Mouse (Mus musculus): ENCODE data around the gene Snapc1. TPM values are rescaled to one million over a fixed set of nuclear protein-coding genes. Genes with fewer than 3 reads are reported as not detected.

Snapc1 gene
- polyA plus RNA-seq (2015; fragmentation: Nextera tagmentation; extraction: Ambion mirVana), result 34.1 and 39.3 TPM in 2 replicates

DNA sequence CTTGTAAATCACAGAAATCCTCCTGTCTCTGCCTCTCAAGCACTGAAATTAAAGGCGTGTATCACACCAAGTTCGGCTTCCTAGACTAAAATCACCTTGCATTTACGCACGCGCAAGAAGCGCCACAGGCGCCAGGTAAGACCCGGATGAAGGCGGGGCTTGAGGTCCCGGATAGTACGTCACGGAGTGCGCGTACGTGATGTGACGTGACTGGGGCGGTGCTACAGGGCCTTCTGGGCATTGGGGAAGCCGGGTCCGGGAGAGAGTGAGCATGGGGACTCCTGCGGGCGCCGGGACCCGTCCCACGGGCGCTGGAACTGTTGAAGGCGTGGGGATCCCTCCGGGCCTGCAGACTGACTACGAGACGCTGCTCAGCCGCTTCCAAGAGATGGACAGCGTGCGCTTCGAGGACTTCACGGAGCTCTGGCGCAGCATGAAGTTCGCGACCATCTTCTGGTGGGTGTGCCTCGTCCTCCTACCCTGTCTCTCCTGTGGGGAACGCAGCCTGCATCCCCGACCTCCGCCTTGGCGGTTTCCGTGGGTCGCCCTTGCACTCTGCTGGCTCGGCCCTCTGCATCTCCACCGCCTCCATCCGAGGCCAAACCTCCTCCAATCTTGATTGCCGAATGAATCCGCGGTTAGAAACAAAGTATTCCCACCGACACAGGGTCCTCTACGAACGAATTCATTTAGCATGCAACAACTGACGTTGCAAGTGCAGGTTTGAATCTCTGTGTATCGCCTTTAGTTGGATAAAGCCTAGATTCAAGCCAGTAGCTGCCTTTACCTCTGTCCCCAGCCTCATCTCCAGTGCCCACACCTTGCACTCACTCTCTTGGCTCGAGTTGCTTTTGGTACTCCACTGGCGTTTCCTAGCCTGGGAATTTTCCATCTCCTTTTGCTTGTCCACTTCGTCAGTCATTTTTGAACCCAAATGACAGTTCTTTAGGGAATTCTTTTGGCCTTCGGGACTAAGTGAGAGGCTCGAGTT, at the start of gene Snapc1:
Gene Snapc1 (plus strand): TSS at position 191 of the 991 bp plus-strand sequence.
- peak within 1 kb of the TSS; percentile 88 for H3K9ac ChIP-seq
- ATAC-seq, result peak; percentile 100
- H3K4me1 ChIP-seq, result peaks cover 11% of the 10 kb centered on the region
- H3K9me3 ChIP-seq (replicated peaks), result no peaks in the 10 kb centered on the region
- H3K27me3 ChIP-seq, result peaks cover 7% of the 10 kb centered on the region; the same call in 1 of the 2 replicates
- H3K4me3 ChIP-seq, result peak within 1 kb of the TSS; percentile 82
- H3K27ac ChIP-seq, result peak within 1 kb of the TSS; percentile 66
- H3K4me2 ChIP-seq, result peak within 1 kb of the TSS; percentile 83
- H3K36me3 ChIP-seq (ENCODE audit: poor library complexity, severe bottlenecking), result peaks cover 19% of the 10 kb centered on the region
- WGBS, result 2% methylated on average over 60 of the region's 60 CpGs

DNA sequence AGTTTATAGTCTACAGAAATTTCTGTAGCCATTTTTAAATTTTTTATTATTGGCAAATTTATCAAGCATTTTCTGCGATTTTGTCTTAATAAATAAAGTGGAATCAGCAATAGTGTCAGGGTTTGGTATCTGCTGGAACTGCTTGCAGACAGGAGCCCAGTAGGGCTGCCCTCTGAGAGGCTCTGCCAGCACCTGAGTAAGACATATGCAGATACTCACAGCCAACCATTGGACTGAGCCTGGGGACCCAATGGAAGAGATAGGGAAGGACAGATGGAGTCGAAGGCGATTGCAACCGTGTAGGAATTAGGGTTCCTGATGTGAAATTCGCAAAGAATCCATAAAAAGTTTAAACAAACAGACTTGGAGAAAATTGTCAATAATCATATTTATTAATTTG, 45.8 kb upstream of the Snapc1 start:
- WGBS, result 98% methylated on average over 5 of the region's 5 CpGs
- Histone ChIP-seq H3K4me2 (no peak overlapping the region), H3K9ac (no peak overlapping the region), H3K4me3 (no peak overlapping the region), H3K27me3 (no peaks in the 10 kb centered on the region), H3K4me1 (no peaks in the 10 kb centered on the region), H3K27ac (no peak overlapping the region), H3K36me3 (ENCODE audit: poor library complexity, severe bottlenecking) (no peaks in the 10 kb centered on the region), H3K9me3 (replicated peaks) (no peaks in the 10 kb centered on the region)
- no peak for ATAC-seq

DNA sequence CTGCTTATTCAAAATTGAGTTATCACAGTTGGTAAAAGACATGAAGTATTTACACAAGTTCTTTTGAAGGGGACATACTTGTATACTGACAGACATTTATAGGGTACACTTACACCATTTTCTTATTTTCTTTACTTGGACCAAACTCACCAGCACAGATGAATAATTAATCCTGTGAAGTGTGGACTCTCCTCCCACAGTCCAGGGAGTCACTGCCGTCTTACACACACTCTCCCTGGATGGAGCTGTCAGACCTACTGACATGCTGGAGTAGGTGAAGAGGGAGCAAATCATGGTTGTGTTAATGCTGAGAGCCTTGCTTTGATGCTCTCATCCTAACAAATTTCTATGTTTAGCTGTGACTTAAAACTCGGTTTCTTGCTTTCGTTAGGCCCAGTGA, 34.0 kb upstream of the Snapc1 start:
- no peak for ATAC-seq
- Histone ChIP-seq H3K4me1 (no peaks in the 10 kb centered on the region), H3K9ac (no peak overlapping the region), H3K27ac (no peak overlapping the region), H3K4me3 (no peak overlapping the region), H3K4me2 (no peak overlapping the region), H3K36me3 (ENCODE audit: poor library complexity, severe bottlenecking) (peaks cover 60% of the 10 kb centered on the region), H3K9me3 (replicated peaks) (no peaks in the 10 kb centered on the region), H3K27me3 (no peaks in the 10 kb centered on the region)
- WGBS, result 87% methylated on average over 3 of the region's 3 CpGs

DNA sequence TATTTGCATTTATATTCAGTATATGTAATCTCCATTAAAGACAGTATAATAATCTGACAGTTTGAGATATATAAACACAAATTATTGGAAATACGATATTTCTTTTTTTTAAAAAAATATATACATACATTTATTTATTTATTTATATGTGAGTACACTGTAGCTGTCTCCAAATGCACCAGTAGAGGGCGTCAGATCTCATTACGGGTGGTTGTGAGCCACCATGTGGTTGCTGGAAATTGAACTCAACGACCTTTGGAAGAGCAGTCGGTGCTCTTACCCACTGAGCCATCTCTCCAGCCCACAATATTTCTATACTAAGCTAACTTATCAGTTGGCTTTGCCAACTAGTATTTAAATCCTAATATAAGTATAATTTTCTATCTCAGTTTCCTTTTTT, 33.0 kb upstream of the Snapc1 start:
- Histone ChIP-seq H3K9me3 (replicated peaks) (no peaks in the 10 kb centered on the region), H3K4me2 (no peak overlapping the region), H3K9ac (no peak overlapping the region), H3K27me3 (no peaks in the 10 kb centered on the region), H3K36me3 (ENCODE audit: poor library complexity, severe bottlenecking) (peaks cover 63% of the 10 kb centered on the region), H3K4me1 (no peaks in the 10 kb centered on the region), H3K4me3 (no peak overlapping the region), H3K27ac (no peak overlapping the region)
- ATAC-seq, result no peak
- 60% methylated on average over 5 of the region's 5 CpGs for WGBS

DNA sequence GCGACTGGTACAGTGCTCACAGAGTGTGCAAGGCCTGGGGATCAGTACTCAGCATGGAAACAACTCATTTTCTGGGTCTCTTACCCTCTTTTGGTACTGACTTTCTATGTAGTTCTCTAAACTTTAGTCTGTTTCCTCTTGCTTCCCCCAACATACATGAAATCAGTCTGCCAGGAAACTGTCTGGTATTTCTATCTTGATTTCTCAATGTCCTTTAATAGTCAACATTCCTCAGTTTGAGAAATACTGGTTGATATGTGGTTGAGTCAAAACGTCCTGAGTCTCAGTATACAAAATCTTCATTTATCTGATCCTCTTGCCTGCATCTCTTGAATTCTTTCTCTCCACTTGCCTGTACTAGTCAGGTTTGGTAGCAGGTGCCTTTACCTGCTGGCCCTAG, 29.8 kb upstream of the Snapc1 start:
- Histone ChIP-seq H3K4me2 (no peak overlapping the region), H3K27me3 (no peaks in the 10 kb centered on the region), H3K9me3 (replicated peaks) (no peaks in the 10 kb centered on the region), H3K4me1 (no peaks in the 10 kb centered on the region), H3K4me3 (no peak overlapping the region), H3K9ac (no peak overlapping the region), H3K36me3 (ENCODE audit: poor library complexity, severe bottlenecking) (peaks cover 74% of the 10 kb centered on the region), H3K27ac (no peak overlapping the region)
- WGBS, result 84% methylated on average over 2 of the region's 2 CpGs
- no peak for ATAC-seq

DNA sequence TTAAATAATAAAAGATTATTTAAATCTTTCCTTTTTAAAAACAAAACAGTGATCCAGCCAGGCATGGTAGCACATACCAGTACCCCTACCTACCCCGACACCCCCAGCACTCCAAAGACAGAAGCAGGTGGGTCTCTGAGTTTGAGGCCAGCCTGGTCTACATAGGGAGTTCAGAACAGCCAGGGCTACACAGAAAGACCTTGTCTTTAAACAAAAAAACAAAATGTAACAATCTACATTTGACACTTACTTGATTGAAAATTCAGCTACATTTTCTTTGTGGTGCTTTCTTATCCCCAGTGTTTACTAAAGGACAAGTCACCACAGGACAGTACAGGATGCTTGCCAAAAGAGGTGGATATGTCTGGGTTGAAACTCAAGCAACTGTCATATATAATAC, 26.9 kb upstream of the Snapc1 start, which contains the start of gene Gm49321:
Gene Gm49321 (plus strand): TSS at position 301 of the 400 bp plus-strand sequence.
- H3K9me3 ChIP-seq (replicated peaks), result no peaks in the 10 kb centered on the region
- H3K9ac ChIP-seq, result no peak within 1 kb of the TSS
- H3K4me2 ChIP-seq, result no peak within 1 kb of the TSS
- 81% methylated on average over 1 of the region's 1 CpGs for WGBS
- no peaks in the 10 kb centered on the region for H3K4me1 ChIP-seq
- H3K4me3 ChIP-seq, result no peak within 1 kb of the TSS
- H3K36me3 ChIP-seq (ENCODE audit: poor library complexity, severe bottlenecking), result peaks cover 76% of the 10 kb centered on the region
- no peak for ATAC-seq
- no peak within 1 kb of the TSS for H3K27ac ChIP-seq
- H3K27me3 ChIP-seq, result no peaks in the 10 kb centered on the region

DNA sequence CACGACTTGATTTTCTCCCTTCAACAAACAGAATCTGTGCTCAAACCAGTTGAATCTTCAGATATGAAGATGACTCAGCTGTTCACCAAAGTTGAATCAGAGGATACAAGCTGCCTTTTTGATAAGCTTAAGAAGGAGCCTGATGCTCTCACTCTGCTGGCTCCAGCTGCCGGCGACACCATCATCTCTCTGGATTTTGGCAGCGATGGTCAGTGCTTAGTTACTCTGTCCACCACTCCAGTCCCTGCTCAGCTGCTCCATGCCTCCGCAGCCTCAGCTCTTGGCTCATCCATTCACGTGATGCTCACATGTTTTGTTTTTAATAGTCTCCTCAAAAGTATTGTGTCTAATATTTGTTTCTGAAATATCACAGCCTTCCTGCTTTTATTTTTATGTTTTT, 24.7 kb upstream of the Snapc1 start:
- ATAC-seq, result no peak
- Histone ChIP-seq H3K36me3 (ENCODE audit: poor library complexity, severe bottlenecking) (peaks cover 78% of the 10 kb centered on the region), H3K27ac (no peak overlapping the region), H3K9me3 (replicated peaks) (no peaks in the 10 kb centered on the region), H3K27me3 (no peaks in the 10 kb centered on the region), H3K4me1 (no peaks in the 10 kb centered on the region), H3K9ac (no peak overlapping the region), H3K4me3 (no peak overlapping the region), H3K4me2 (no peak overlapping the region)
- 92% methylated on average over 6 of the region's 6 CpGs for WGBS

DNA sequence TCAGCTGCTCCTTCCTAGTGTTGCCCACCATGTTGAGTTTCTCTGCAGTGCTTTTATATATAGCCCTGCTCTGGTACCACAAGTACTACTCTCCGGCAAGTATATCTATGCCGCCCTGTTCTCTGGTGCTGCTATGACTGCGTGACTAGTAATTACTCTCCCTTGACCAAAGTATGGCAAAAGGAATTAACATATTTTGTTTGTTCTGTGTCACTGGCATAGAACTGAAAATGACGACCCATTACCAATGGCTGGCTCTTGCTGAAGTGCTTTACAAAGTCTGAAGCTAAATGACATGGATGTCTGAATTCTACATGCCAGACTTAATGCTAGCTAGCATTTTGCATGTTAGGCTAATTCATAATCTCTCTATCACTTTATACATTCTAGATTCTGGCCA, 15.9 kb upstream of the Snapc1 start:
- Histone ChIP-seq H3K36me3 (ENCODE audit: poor library complexity, severe bottlenecking) (peaks cover 23% of the 10 kb centered on the region), H3K9ac (no peak overlapping the region), H3K27ac (no peak overlapping the region), H3K4me2 (no peak overlapping the region), H3K9me3 (replicated peaks) (no peaks in the 10 kb centered on the region), H3K27me3 (no peaks in the 10 kb centered on the region), H3K4me1 (peaks cover 15% of the 10 kb centered on the region), H3K4me3 (no peak overlapping the region)
- ATAC-seq, result no peak
- 90% methylated on average over 4 of the region's 4 CpGs for WGBS

DNA sequence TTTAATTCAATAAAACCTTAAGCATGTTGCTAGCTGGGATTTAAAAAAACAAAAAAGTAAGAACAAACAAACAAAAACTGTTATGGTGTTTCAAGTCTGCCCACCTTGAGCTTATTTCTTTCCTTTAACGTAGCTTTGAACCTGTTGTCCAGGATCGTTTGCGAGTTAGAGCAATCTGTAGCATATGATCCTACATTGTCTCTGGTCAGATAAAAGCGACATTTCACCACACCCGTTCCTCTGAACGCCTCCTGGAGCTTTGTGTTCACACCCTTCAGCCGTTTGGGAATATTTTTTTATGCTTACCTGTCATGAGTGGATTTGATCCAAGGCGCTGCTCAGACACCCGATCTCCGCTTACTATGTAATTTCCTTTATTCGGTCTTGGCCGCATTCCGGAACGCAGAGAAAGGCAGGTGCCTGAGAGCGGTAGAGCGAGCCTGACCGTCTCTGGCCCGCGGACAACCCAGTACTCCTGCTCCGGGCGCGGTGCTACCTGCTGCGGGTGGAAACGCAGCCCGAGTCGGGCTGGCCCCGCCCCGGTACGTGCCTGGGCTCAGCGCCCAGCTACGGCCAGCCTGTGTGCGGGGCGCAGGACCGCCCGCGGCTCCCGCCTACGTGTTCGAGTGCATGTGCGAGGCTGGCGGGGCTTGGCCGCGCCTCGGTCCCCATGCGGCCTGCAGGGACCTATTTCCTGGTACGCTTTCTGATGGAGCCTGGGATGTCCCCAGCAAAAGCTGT, 14.8 kb upstream of the Snapc1 start:
- WGBS, result 3% methylated on average over 46 of the region's 46 CpGs
- Histone ChIP-seq H3K4me2 (peak overlapping the region; percentile 85), H3K9me3 (replicated peaks) (no peaks in the 10 kb centered on the region), H3K4me3 (peak overlapping the region; percentile 46), H3K27me3 (no peaks in the 10 kb centered on the region), H3K27ac (no peak overlapping the region), H3K4me1 (peaks cover 16% of the 10 kb centered on the region), H3K9ac (peak overlapping the region; percentile 68), H3K36me3 (ENCODE audit: poor library complexity, severe bottlenecking) (peaks cover 14% of the 10 kb centered on the region; the same call in 1 of the 2 replicates)
- ATAC-seq, result peak; percentile 88

DNA sequence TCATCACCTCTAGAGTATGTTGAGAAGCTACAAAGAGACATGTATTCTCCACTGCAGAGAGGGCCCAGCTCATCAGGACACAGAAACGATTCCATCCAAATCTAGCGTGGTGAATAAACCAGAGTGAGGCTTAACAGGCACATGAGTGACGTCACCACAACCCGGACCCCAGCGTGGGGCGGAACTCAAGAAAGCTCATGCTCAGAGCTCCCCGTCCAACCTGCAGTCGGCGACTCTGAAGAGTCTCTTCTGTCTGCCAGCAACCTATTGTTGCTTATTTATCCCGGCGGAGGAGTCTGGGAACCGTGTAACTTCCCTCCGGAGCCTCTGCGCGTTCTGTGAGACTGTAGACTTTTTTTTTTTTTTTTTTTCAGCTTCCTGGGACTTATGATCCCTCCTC, 11.4 kb upstream of the Snapc1 start:
- peak; percentile 50 for ATAC-seq
- Histone ChIP-seq H3K36me3 (ENCODE audit: poor library complexity, severe bottlenecking) (no peaks in the 10 kb centered on the region), H3K4me1 (peaks cover 16% of the 10 kb centered on the region), H3K4me2 (peak overlapping the region; percentile 62), H3K4me3 (peak overlapping the region; percentile 35), H3K27me3 (no peaks in the 10 kb centered on the region), H3K27ac (no peak overlapping the region), H3K9ac (peak overlapping the region; percentile 41), H3K9me3 (replicated peaks) (no peaks in the 10 kb centered on the region)
- WGBS, result 10% methylated on average over 15 of the region's 15 CpGs

DNA sequence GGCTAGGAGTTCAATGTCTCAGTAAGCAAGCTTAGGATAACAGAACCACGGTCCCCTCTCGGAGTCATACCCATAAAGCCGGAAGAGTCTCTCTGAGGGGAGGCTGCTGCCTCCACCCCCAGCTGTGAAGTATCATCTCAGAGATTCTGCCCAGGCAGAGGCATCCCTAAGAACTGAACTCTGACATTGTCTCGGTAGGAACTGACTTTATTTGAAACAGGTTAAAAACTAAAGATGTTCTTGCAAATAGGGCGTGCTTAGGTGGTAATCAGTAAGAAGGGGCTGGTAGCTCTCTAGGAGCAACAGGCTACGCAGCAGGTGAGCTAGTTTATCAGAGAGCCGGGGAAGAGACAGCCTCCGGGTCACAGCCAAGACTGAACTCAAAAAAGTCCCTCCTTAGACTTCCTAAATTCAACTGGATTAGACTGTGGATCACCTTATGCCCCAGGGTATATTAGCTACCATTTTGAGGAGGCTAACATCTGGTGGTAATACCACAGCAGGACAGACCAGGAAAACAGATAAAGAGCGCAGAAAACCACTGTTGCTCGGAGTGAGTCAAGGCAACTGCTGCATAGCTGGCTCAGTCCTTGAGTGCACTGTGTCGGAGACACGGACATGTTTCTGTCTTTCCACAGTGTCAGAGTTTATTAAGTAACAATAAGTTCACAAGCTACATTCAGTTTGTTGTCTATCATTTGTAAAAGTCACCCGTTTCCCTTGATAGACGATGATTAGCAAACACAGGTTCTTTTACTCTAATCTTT, 10.7 kb upstream of the Snapc1 start:
- no peak for ATAC-seq
- 58% methylated on average over 14 of the region's 14 CpGs for WGBS
- no peak overlapping the region for H3K27ac ChIP-seq
- H3K9ac ChIP-seq, result peak overlapping the region; percentile 41; the same call in 1 of the 2 replicates
- no peaks in the 10 kb centered on the region for H3K27me3 ChIP-seq
- H3K9me3 ChIP-seq (replicated peaks), result no peaks in the 10 kb centered on the region
- H3K36me3 ChIP-seq (ENCODE audit: poor library complexity, severe bottlenecking), result no peaks in the 10 kb centered on the region
- peak overlapping the region; percentile 35 for H3K4me3 ChIP-seq
- H3K4me2 ChIP-seq, result peak overlapping the region; percentile 62
- peaks cover 16% of the 10 kb centered on the region for H3K4me1 ChIP-seq

Data from forebrain, embryonic 13.5 days (tissue).